Mouse (Mus musculus) ES-Bruce4 (cell line): Measurements from ENCODE around the gene Treh. TPM values are rescaled to one million over a fixed set of nuclear protein-coding genes. Genes with fewer than 3 reads are reported as not detected.

Experiments used
- H3K27ac ChIP-seq: 2 replicates; pipeline ENCODE4 v1.5.1; 2012; ENCODE audit warnings: low read length, inconsistent platforms; ENCODE audit not compliant: insufficient read depth
- H3K27me3 ChIP-seq: 2 replicates; pipeline ENCODE4 v1.6.1; 2012; ENCODE audit warnings: mild to moderate bottlenecking, low read length, inconsistent platforms; ENCODE audit not compliant: control insufficient read depth, poor library complexity, insufficient read depth, severe bottlenecking
- H3K36me3 ChIP-seq: 2 replicates; pipeline ENCODE4 v1.6.1; 2012; ENCODE audit warnings: inconsistent platforms, mild to moderate bottlenecking, low read length, moderate library complexity; ENCODE audit not compliant: control insufficient read depth, poor library complexity, insufficient read depth, severe bottlenecking
- H3K4me1 ChIP-seq: one replicate; pipeline ENCODE4 v1.8.1; 2011; ENCODE audit warnings: low read length; ENCODE audit not compliant: control insufficient read depth, insufficient read depth
- H3K4me3 ChIP-seq: 2 replicates; pipeline ENCODE4 v1.5.1; 2011; ENCODE audit warnings: low read depth, mild to moderate bottlenecking, low read length
- H3K9ac ChIP-seq: 2 replicates; pipeline ENCODE4 v1.6.1; 2012; ENCODE audit warnings: low read depth, mild to moderate bottlenecking, inconsistent platforms; ENCODE audit not compliant: poor library complexity, severe bottlenecking
- H3K9me3 ChIP-seq: replicated peaks from 2 replicates; pipeline ENCODE4 v1.6.1; 2012; ENCODE audit warnings: mild to moderate bottlenecking, low read length, inconsistent platforms; ENCODE audit not compliant: control insufficient read depth, poor library complexity, insufficient read depth, severe bottlenecking
- CTCF ChIP-seq: IDR thresholded peaks from one replicate; pipeline ENCODE4 v1.8.1; 2011; ENCODE audit warnings: low read depth, low read length
- EP300 ChIP-seq: IDR thresholded peaks from 2 replicates; pipeline ENCODE4 v1.6.1; 2011; ENCODE audit warnings: low read depth, low read length; ENCODE audit not compliant: insufficient read depth
- POLR2A ChIP-seq: IDR thresholded peaks from one replicate; pipeline ENCODE4 v1.8.1; 2011; ENCODE audit warnings: low read length; ENCODE audit not compliant: insufficient read depth
- polyA plus RNA-seq: library from polyadenylated mRNA; stranded (reverse); fragments of >200 nt; gene quantifications from 2 replicates; pipeline ENCODE4 v1.2.4, GENCODE M21; 2011; ENCODE audit warnings: low read depth; ENCODE audit not compliant: missing spikeins, insufficient read depth, insufficient read length

The Treh gene
- polyA plus RNA-seq, 1 experiment = not detected

DNA sequence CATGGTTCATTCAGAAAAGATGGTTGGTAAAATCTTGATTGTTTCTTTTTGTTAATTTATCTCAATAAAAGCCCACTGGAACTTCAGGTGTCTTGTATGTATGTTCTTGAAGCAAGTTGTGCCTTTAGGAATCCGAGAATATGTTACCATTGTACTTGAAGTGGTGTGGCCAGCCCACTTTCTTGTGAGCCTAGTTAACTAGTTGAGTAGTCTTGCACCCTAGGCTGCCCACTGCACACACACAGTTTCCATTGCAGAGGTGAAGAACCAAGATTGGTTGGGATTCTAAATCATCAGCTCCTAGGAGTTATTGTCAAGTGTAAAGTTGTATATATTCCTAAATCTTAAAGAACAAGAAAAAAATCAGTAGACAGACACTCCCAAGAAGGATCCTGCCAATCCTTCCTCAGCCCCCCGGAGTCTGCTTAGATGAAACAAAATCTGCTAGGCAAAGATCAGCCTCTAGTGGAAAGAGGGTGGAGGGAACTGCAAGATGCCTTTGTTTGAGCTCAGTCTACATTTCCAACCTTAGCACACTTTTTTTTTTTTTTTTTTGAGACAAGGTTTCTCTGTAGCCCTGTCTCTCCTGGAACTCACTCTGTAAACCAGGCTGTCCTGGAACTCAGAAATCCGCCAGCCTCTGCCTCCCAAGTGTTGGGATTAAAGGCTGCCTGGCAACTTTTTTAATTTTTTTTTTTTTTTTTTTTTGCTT, 32.2 kb upstream of the Treh start:
- Histone ChIP-seq H3K4me1 (peaks cover 2% of the 10 kb centered on the region), H3K27ac (no peak overlapping the region), H3K9ac (no peak overlapping the region), H3K4me3 (no peak overlapping the region), H3K27me3 (no peaks in the 10 kb centered on the region), H3K36me3 (peaks cover 17% of the 10 kb centered on the region), H3K9me3 (no peaks in the 10 kb centered on the region)
- TF ChIP-seq POLR2A (no peak), CTCF (no peak), EP300 (no peak)

DNA sequence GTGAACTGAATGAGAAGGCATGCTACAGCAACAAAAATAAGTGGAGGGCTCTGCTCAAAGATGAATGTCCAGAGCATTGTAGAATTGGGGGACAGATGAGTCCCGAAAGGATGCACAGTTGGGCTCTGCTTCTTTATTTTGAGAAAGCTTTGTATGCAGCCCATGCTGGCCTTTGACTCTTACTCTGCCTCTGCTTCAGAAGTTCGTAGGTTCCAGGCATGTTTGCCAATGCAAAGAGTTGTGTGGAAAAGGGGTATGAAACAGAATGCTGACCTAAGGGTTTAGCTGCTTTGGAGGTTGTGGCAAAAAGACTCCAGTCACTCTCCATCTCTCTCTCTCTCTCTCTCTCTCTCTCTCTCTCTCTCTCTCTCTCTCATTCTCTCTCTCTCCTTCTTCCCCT, 31.4 kb upstream of the Treh start:
- no peak overlapping the region for H3K4me3 ChIP-seq
- no peak for TF ChIP-seq POLR2A
- no peak for TF ChIP-seq EP300
- no peak for TF ChIP-seq CTCF
- H3K9me3 ChIP-seq = no peaks in the 10 kb centered on the region
- H3K36me3 ChIP-seq = peaks cover 9% of the 10 kb centered on the region
- peaks cover 2% of the 10 kb centered on the region for H3K4me1 ChIP-seq
- no peaks in the 10 kb centered on the region for H3K27me3 ChIP-seq
- H3K9ac ChIP-seq = no peak overlapping the region
- no peak overlapping the region for H3K27ac ChIP-seq

DNA sequence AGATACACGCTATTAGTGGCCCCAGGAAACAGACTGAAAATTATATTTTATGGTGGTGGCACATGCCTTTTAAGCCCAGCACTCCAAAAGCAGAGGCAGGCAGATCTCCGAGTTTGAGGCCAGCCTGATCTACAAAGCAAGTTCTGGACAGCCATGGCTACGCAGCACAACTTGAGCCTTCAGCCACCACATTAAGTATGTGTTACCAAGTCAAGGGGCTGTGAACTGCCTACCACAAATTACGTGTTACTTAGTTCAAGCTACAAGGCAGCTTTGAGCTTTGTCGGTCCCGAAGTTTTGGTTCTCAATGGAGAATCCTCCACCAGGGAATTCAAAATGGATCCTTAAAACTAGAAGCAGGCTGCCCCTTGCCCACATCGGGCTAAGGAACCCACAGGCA, 29.9 kb upstream of the Treh start:
- Histone ChIP-seq H3K36me3 (0 out of 2 replicates have a peak, but pooled peaks cover 3% of the 10 kb centered on the region), H3K27me3 (no peaks in the 10 kb centered on the region), H3K27ac (no peak overlapping the region), H3K4me3 (no peak overlapping the region), H3K4me1 (peaks cover 2% of the 10 kb centered on the region), H3K9ac (no peak overlapping the region), H3K9me3 (no peaks in the 10 kb centered on the region)
- TF ChIP-seq EP300 = no peak
- TF ChIP-seq CTCF = no peak

DNA sequence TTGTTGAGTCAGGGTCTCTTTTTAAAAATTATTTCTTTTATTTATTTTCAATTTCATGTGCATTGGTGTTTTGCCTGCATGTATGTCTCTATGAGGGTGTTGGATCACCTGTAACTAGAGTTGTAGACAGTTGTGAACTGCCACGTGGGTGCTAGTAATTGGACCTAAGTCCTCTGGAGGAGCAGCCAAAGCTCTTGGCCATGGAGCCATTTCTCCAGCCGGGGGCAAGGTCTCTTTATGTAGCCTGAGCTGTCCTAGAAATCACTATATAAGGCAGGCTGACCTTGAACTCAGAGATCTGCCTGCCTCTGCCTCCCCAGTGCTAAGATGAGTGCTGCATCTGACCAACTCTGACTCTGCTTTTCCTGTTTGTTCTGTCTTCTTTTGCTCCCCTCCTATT, 28.8 kb upstream of the Treh start:
- H3K9ac ChIP-seq = no peak overlapping the region
- H3K27ac ChIP-seq = no peak overlapping the region
- H3K27me3 ChIP-seq = no peaks in the 10 kb centered on the region
- H3K9me3 ChIP-seq = no peaks in the 10 kb centered on the region
- no peaks in the 10 kb centered on the region for H3K36me3 ChIP-seq
- TF ChIP-seq POLR2A = no peak
- no peak for TF ChIP-seq CTCF
- no peak for TF ChIP-seq EP300
- H3K4me1 ChIP-seq = peaks cover 2% of the 10 kb centered on the region
- H3K4me3 ChIP-seq = no peak overlapping the region

DNA sequence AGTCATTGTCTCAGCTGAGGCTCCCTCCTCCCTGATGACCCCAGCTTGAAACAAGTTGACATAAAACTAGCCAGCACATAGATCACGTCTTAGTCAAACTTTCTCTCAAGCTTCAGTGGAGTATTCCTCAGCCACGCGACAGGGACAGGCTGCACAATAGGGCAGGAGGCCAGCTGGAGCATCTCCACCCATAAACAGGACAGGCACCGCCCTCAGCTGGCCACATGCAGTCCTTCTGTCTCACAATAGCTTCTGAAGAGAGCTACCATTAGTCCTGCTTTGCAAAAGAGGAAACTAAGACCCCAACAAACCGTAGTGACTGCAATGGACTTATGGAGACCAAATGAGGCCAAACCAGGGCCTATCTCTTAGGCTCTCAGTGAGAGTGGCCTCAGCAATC, 27.6 kb upstream of the Treh start:
- H3K27ac ChIP-seq = no peak overlapping the region
- TF ChIP-seq EP300 (no peak), CTCF (peak; percentile 26)
- H3K9ac ChIP-seq = no peak overlapping the region
- H3K4me1 ChIP-seq = peaks cover 2% of the 10 kb centered on the region
- H3K36me3 ChIP-seq = no peaks in the 10 kb centered on the region
- no peak overlapping the region for H3K4me3 ChIP-seq
- H3K27me3 ChIP-seq = no peaks in the 10 kb centered on the region
- no peaks in the 10 kb centered on the region for H3K9me3 ChIP-seq

DNA sequence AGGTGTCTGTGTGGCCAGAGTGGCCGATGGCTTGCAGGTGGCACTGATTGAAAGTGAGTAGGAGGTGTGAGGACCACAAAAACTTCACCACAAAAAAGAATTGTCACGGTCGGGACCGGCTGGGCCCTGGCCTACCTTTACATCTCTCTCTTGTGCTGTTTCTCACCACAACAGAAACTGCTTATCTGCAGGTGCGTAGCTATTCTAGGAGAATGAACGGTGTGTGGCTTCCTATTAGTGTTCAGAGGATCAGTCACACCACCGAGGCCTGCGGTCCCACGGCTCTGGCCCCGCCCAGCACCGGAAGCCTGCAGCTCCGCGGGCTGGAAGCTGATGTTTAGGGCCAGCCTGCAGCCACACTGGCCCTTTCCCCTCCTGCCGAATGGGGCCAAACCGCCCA, 27.1 kb upstream of the Treh start:
- H3K4me1 ChIP-seq = peaks cover 2% of the 10 kb centered on the region
- peak overlapping the region; percentile 11; the same call in 1 of the 2 replicates for H3K4me3 ChIP-seq
- no peaks in the 10 kb centered on the region for H3K27me3 ChIP-seq
- no peak for TF ChIP-seq EP300
- TF ChIP-seq CTCF = no peak
- TF ChIP-seq POLR2A = no peak
- H3K27ac ChIP-seq = no peak overlapping the region
- no peak overlapping the region for H3K9ac ChIP-seq
- no peaks in the 10 kb centered on the region for H3K9me3 ChIP-seq
- no peaks in the 10 kb centered on the region for H3K36me3 ChIP-seq
